Mouse (Mus musculus): ENCODE measurements around the gene Otop2.

- TF ChIP-seq CTCF (IDR thresholded peaks at IDR 0.05; ENCODE audit: borderline replicate concordance, insufficient read depth, low read depth, low read length) = no peak
- no peak for TF ChIP-seq POLR2A (IDR thresholded peaks at IDR 0.05; ENCODE audit: borderline replicate concordance, insufficient read depth, low read length)
Measured at GRCm38 (mm10) chr11:115359726-115360125, 52.8 kb downstream of the Otop2 start.

Measured in cerebellum, adult 2 months (tissue).